Mouse (Mus musculus) hematopoietic stem cell, adult 5-6 weeks (primary cell): ENCODE data around the gene Csmd2. TPM values are rescaled to one million over a fixed set of nuclear protein-coding genes. Genes with fewer than 3 reads are reported as not detected.
"Not testable (repeated sequence)": the region's sequence is repeated elsewhere in the genome, so short reads cannot be mapped to it uniquely, and the experiment has no call there.

Source experiments
- ATAC-seq, 2 experiments: fragments of 125-278 bp in 1 of 2; replicated peaks in 1 of 2; 2 replicates each; pipeline ENCODE4 v1.8.0; 2016 to 2017; ENCODE audit warnings: inconsistent platforms in 2 of 2, mild to moderate bottlenecking in 2 of 2, moderate number of reproducible peaks in 2 of 2, low read depth in 1 of 2, moderate TSS enrichment in 1 of 2; ENCODE audit not compliant: low FRiP score in 2 of 2, poor library complexity in 2 of 2, severe bottlenecking in 2 of 2, insufficient read depth in 1 of 2, low TSS enrichment in 1 of 2
- total RNA-seq: library from RNA; stranded (forward); fragments of 172-1452, 232-1000 nt; gene quantifications from 2 replicates; pipeline ENCODE4 v1.2.3, GENCODE M21; 2017

Csmd2 gene
- total RNA-seq, 1 experiment from 2014 or later: not detected

GRCm38 (mm10) chr4:128004797-128005452 is 17.3 kb downstream of the Csmd2 start:
- no peak for ATAC-seq

DNA sequence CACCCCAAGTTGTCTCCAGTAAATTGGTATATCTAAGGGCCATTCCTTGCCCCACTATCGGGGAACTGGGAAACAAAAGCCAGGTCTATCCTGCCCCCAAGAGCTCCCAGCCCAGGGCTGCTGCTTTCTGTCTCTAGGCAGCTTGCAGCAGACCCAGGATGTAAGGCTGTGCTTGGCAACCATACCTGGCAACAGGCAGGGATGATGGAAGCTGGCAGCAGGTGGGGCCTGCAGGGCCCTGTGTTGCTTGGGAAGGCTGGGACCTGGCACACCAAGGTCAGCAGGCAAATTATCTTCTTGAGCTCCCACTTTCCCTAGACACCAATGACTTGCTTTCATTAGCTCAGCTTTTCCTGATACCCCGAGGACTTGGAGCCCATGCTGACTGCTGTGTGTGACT is 31.8 kb downstream of the Csmd2 start:
- no peak for ATAC-seq

- no peak for ATAC-seq
Observed at GRCm38 (mm10) chr4:128028294-128028693, 40.6 kb downstream of the Csmd2 start.

GRCm38 (mm10) chr4:128041901-128042300 is 54.2 kb downstream of the Csmd2 start:
- ATAC-seq: no peak

DNA sequence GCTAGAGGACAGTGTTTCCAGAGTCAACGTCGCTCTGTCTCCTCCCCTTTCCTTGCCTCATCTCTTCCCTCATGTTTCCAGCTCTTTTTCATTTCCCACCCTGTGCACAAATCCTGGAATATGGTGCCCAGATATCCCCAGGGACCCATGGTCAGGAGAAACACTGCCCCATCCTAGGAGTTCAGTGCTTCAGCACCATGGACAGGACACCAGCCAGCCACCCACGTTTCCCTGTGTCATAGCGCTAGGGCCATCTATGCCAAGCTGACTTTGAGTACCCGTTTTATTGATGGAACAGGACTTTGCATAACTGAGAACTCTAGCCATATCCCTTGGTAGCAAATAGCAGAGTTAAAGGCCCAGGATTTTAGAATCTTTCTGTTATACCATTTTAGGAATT is 55.0 kb downstream of the Csmd2 start:
- ATAC-seq: no peak

GRCm38 (mm10) chr4:128048716-128049115 is 61.1 kb downstream of the Csmd2 start:
- ATAC-seq: no peak

- ATAC-seq: no peak
Observed at GRCm38 (mm10) chr4:128052701-128053100, 65.0 kb downstream of the Csmd2 start.

DNA sequence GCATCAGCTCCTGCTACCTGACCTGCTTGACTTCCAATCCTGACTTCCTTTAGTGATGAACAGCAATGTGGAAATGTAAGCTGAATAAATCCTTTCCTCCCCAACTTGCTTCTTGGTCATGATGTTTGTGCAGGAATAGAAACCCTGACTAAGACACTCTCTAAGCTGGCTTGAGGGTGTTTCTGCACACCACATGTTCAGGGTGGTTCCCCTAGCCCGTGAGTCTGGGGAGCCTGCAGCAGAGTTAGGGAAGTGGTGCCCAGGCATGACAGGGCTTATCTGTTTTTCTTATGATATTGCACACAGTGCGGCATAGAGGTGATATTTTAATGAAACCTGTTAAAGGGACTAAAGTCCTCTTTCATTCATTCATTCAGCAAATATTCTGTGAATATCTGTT is 73.6 kb downstream of the Csmd2 start:
- ATAC-seq: not testable (repeated sequence)

DNA sequence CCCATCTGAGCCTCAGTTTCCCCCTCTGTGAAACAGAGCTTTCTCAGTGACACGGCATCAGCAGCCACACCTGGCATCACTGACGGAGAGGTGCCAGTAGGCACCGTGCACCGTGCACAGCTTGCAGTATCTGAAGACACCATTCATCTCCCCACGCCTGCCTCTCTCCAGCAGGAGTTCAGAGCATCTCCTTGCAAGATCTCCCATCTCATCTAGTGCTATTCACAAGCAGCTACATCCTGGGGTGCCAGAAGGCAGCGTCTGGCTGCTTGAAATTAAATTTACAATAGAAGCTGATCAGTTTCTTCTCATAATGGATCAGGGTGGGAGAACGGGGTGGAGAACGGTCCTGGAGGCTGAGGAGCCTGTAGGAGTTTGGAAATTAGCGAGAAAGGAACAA is 79.5 kb downstream of the Csmd2 start:
- ATAC-seq: no peak

GRCm38 (mm10) chr4:128084466-128084865 is 96.8 kb downstream of the Csmd2 start:
- no peak for ATAC-seq

- no peak for ATAC-seq
Observed at GRCm38 (mm10) chr4:128085096-128085495, 97.4 kb downstream of the Csmd2 start.

GRCm38 (mm10) chr4:128087147-128087606 is 99.5 kb downstream of the Csmd2 start:
- ATAC-seq: no peak

DNA sequence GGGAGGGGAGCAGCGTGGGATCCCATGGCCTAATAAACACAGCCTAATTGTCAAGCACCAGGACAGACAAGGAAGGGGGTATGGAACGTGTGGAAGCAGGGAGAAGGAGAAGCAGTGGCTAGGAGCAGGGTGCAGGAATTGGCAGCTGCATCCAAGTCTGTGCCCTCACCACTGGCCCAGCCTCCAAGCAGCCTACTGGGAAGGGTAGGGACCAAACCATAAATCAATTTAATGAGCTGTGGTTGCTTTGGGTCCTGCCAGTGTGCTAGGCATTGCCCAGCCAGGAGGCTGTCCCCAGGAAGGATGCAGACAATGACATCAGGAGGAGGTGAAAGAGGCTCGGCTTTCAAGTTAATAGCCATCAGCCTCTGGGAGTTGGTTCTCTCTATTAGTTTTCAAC is 100.0 kb downstream of the Csmd2 start:
- ATAC-seq: no peak

DNA sequence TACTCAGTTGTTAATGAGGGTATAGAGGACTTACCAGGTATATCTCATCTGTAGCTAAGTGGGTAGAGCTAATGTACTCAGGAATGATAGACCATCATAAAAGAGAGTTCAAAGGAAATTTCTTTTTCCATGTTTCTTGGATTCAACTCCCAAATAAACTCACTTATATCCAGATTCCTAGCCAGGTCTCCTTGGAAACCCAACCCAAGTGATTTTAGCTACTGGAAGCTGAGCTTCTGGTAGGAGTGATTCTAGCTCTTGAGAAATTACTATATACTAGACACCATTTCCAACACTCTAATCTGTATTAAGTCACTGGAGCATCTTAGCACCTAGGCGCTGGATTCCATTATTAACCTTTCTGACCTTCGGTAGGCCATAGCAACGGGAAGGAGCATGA is 100.6 kb downstream of the Csmd2 start:
- ATAC-seq: no peak

DNA sequence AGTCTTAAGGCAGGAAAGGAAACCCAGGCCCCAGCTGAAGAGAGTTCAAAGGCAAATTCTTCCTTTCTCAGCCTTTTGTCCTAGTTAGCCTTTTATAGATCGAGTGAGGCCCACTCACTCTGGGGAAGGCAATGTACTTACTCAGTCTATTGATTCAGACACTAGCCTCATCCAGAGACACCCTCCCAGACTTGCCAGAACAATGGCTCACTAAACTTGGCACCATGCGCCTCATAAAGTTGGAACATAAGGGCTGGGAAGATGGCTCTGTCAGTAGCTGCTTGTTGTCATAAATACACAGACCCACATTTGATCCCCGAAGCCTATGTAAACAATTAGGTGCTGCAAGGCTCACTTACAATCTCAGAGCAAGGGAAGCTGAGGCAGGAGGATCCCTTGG is 104.3 kb downstream of the Csmd2 start:
- no peak for ATAC-seq

DNA sequence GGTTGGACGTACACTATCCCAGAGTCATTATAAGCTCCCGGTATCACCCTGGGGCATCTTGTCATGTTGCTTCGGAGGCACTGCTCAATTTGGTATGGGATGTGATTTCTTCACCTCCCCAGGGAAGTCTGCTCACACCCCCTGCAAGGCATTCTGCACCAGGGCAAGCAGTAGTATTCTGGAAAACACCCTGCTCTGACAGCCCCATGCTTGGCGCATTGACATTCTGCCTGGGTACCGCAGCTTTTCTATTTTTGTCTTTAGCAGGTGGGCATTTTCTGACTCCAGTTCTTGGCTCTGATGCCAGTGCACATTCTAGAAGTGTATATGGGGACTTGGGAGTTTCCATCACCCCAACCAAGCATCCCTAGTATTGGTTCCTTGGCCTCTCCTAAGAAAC is 111.9 kb downstream of the Csmd2 start:
- no peak for ATAC-seq

GRCm38 (mm10) chr4:128100541-128100940 is 112.9 kb downstream of the Csmd2 start:
- no peak for ATAC-seq

DNA sequence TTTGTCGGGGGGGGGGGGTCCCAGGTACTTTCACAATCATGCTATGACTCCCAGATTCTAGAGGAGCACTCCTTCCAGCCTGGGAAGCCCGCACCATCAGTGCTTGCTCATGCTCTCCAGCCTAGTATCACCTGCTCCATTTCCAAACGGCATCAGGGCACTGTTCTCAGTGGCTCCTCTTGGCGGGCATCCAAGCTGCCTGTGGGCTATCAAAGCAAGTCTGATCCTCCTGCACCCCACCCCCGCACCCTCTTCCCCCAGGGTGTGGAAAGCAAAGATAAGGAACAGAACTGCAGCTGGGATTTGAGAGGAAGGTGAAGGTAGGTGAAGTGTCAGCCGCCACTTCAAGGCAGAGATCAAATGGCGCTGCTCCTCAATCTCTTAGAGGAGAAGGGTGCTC is 128.7 kb downstream of the Csmd2 start:
- no peak for ATAC-seq

DNA sequence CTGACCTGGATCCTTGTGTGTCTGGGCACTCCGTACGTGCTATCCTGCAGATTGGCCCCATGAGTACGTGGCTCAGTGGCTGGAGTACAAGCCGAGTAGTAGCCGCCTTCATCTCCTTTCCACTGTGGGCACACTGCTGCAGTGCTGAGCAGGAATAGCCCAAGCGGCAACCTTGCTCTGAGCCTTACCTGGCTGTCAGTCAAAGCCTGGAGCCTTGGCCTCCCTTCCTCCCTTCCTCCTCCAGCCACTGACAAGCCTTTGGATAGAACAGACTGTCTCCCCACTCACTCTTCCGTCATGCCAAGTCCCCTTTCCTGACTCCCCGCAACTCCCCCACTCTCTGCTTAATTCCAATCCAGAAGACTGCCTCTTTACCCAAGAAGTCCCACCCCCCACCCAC is 135.6 kb downstream of the Csmd2 start:
- no peak for ATAC-seq
